Mouse (Mus musculus) lung, postnatal 0 days (tissue): ENCODE measurements around the gene Retreg1. TPM values are rescaled to one million over a fixed set of nuclear protein-coding genes. Genes with fewer than 3 reads are reported as not detected.
"Not testable (repeated sequence)": the region's sequence is repeated elsewhere in the genome, so short reads cannot be mapped to it uniquely, and the experiment has no call there.

Experiments used
- ATAC-seq: fragments of 200-750 bp; cut with Nextera tagmentation; 2 replicates; pipeline ENCODE4 v1.8.0; 2017; ENCODE audit warnings: moderate library complexity
- DNase-seq: peaks from one replicate; pipeline ENCODE4 v3.0.0-alpha.2; 2016; ENCODE audit warnings: low spot score
- H3K27ac ChIP-seq: fragments of 300-500 bp; sonication (generic); 2 replicates; pipeline ENCODE4 v1.5.1; 2014; ENCODE audit warnings: antibody characterized with exemption, mild to moderate bottlenecking, low read length, mixed read lengths
- H3K27me3 ChIP-seq: fragments of 300-500 bp; sonication (generic); replicated peaks from 2 replicates; pipeline ENCODE4 v1.6.1; 2014; ENCODE audit warnings: low read length, mixed read lengths; ENCODE audit not compliant: insufficient read depth
- H3K36me3 ChIP-seq: fragments of 300-500 bp; sonication (generic); 2 replicates; pipeline ENCODE4 v1.6.1; 2014; ENCODE audit warnings: low read length, mixed read lengths; ENCODE audit not compliant: insufficient read depth
- H3K4me1 ChIP-seq: fragments of 300-500 bp; sonication (generic); 2 replicates; pipeline ENCODE4 v1.6.1; 2014; ENCODE audit warnings: antibody characterized with exemption, low read depth, low read length, mixed read lengths; ENCODE audit not compliant: insufficient read depth
- H3K4me2 ChIP-seq: fragments of 300-500 bp; sonication (generic); replicated peaks from 2 replicates; pipeline ENCODE4 v1.6.1; 2014; ENCODE audit warnings: low read depth, mild to moderate bottlenecking, low read length, moderate library complexity, mixed read lengths
- H3K4me3 ChIP-seq: fragments of 300-500 bp; sonication (generic); 2 replicates; pipeline ENCODE4 v1.5.1; 2014; ENCODE audit warnings: low read depth, low read length
- H3K9ac ChIP-seq: fragments of 300-500 bp; sonication (generic); replicated peaks from 2 replicates; pipeline ENCODE4 v1.6.1; 2014; ENCODE audit warnings: low read depth, mild to moderate bottlenecking
- H3K9me3 ChIP-seq: fragments of 300-500 bp; sonication (generic); 2 replicates; pipeline ENCODE4 v1.6.1; 2016; ENCODE audit warnings: low read length, mixed read lengths
- CTCF ChIP-seq: IDR thresholded peaks from 2 replicates; pipeline ENCODE4 v1.5.1; 2016; ENCODE audit warnings: antibody characterized with exemption, mild to moderate bottlenecking
- EP300 ChIP-seq: IDR thresholded peaks from 2 replicates; pipeline ENCODE4 v1.6.1; 2016; ENCODE audit warnings: antibody characterized with exemption, mild to moderate bottlenecking, control low read depth
- WGBS: fragments of 180-500 bp; shearing (Covaris S2); extraction: QIAGEN DNeasy Blood & Tissue Kit; methylation state at CpG from one replicate; pipeline ENCODE4 v1.1.7; 2014; 5-methylcytosine and 5-hydroxymethylcytosine counted together
- polyA plus RNA-seq: library from polyadenylated mRNA; unstranded; fragments of >200 nt; fragmentation: Nextera tagmentation; extraction: Ambion mirVana; gene quantifications from 2 replicates; pipeline ENCODE4 v1.2.1, GENCODE M21; 2015

The Retreg1 gene
- polyA plus RNA-seq, 1 experiment from 2014 or later = 36.2 TPM

- Histone ChIP-seq H3K27ac (no peak overlapping the region), H3K4me2 (no peak overlapping the region), H3K9me3 (no peaks in the 10 kb centered on the region), H3K36me3 (0 out of 2 replicates have a peak, but pooled peaks cover 6% of the 10 kb centered on the region), H3K9ac (no peak overlapping the region), H3K4me1 (no peaks in the 10 kb centered on the region), H3K27me3 (no peaks in the 10 kb centered on the region), H3K4me3 (no peak overlapping the region)
- no peak for TF ChIP-seq EP300
- no peak for TF ChIP-seq CTCF
- 87% methylated on average over 9 of the region's 9 CpGs for WGBS
- ATAC-seq (no peak), DNase-seq (no peak)
These were observed 128.6 kb downstream of the Retreg1 start for GRCm38 (mm10) chr15:25971596-25971995.

GRCm38 (mm10) chr15:25972758-25973157, 129.8 kb downstream of the Retreg1 start:
- H3K9me3 ChIP-seq = no peaks in the 10 kb centered on the region
- H3K4me2 ChIP-seq = no peak overlapping the region
- H3K27me3 ChIP-seq = no peaks in the 10 kb centered on the region
- H3K36me3 ChIP-seq = 0 out of 2 replicates have a peak, but pooled peaks cover 6% of the 10 kb centered on the region
- ATAC-seq = no peak
- WGBS = 76% methylated on average over 5 of the region's 5 CpGs
- H3K4me3 ChIP-seq = no peak overlapping the region
- no peaks in the 10 kb centered on the region for H3K4me1 ChIP-seq
- H3K27ac ChIP-seq = no peak overlapping the region
- TF ChIP-seq CTCF = no peak
- TF ChIP-seq EP300 = no peak
- H3K9ac ChIP-seq = no peak overlapping the region
- no peak for DNase-seq

GRCm38 (mm10) chr15:25974352-25974751, 131.4 kb downstream of the Retreg1 start:
- Histone ChIP-seq H3K27me3 (no peaks in the 10 kb centered on the region), H3K4me1 (no peaks in the 10 kb centered on the region), H3K27ac (no peak overlapping the region), H3K4me3 (no peak overlapping the region), H3K36me3 (0 out of 2 replicates have a peak, but pooled peaks cover 6% of the 10 kb centered on the region), H3K9ac (no peak overlapping the region), H3K9me3 (no peaks in the 10 kb centered on the region), H3K4me2 (no peak overlapping the region)
- DNase-seq (no peak), ATAC-seq (no peak)
- 90% methylated on average over 4 of the region's 4 CpGs for WGBS
- TF ChIP-seq CTCF = no peak

GRCm38 (mm10) chr15:25975810-25976209, 132.8 kb downstream of the Retreg1 start:
- H3K27ac ChIP-seq = no peak overlapping the region
- H3K27me3 ChIP-seq = no peaks in the 10 kb centered on the region
- ATAC-seq = no peak
- no peak for DNase-seq
- TF ChIP-seq EP300 (no peak), CTCF (no peak)
- H3K9me3 ChIP-seq = no peaks in the 10 kb centered on the region
- H3K9ac ChIP-seq = no peak overlapping the region
- no peak overlapping the region for H3K4me2 ChIP-seq
- no peaks in the 10 kb centered on the region for H3K4me1 ChIP-seq
- H3K36me3 ChIP-seq = 0 out of 2 replicates have a peak, but pooled peaks cover 3% of the 10 kb centered on the region
- 84% methylated on average over 6 of the region's 6 CpGs for WGBS
- H3K4me3 ChIP-seq = no peak overlapping the region

- peak overlapping the region; percentile 96 for H3K4me3 ChIP-seq
- WGBS = 14% methylated on average over 6 of the region's 6 CpGs
- H3K4me2 ChIP-seq = peak overlapping the region; percentile 94
- not testable (repeated sequence) for ATAC-seq, H3K9ac ChIP-seq, H3K9me3 ChIP-seq, H3K4me1 ChIP-seq, H3K36me3 ChIP-seq, DNase-seq, H3K27me3 ChIP-seq
- peak overlapping the region; percentile 93 for H3K27ac ChIP-seq
These were observed 140.6 kb downstream of the Retreg1 start for GRCm38 (mm10) chr15:25983614-25984013.

- under 1% methylated on average over 51 of the region's 57 CpGs for WGBS
- peak within 1 kb of the TSS; percentile 91 for H3K9ac ChIP-seq
- peak within 1 kb of the TSS; percentile 93 for H3K27ac ChIP-seq
- H3K9me3 ChIP-seq = no peaks in the 10 kb centered on the region
- ATAC-seq (peak; percentile 98), DNase-seq (peak; percentile 100)
- H3K4me2 ChIP-seq = peak within 1 kb of the TSS; percentile 94
- H3K4me1 ChIP-seq = peaks cover 8% of the 10 kb centered on the region; the same call in 1 of the 2 replicates
- no peak for TF ChIP-seq CTCF
- peak; percentile 53; the same call in 1 of the 2 replicates for TF ChIP-seq EP300
- peak within 1 kb of the TSS; percentile 96 for H3K4me3 ChIP-seq
- H3K27me3 ChIP-seq = no peaks in the 10 kb centered on the region
- no peaks in the 10 kb centered on the region for H3K36me3 ChIP-seq
These were observed 141.2 kb downstream of the Retreg1 start, which contains the start of gene Zfp622 for GRCm38 (mm10) chr15:25984067-25984733. Zfp622 (plus strand) TSS chr15:25984366.
